Mouse (Mus musculus) brain, adult 2 months (tissue): Measurements from ENCODE around the gene Gng8.

ENCODE experiments used
- DNase-seq: peaks from one replicate; pipeline ENCODE4 v3.0.0; 2011; ENCODE audit warnings: low read depth, low spot score

Gene Gng8

GRCm38 (mm10) chr7:16876006-16876405 lies 15.6 kb upstream of the Gng8 start:
- DNase-seq = no peak

- DNase-seq = no peak
Observed at GRCm38 (mm10) chr7:16876608-16877007, 15.0 kb upstream of the Gng8 start.

GRCm38 (mm10) chr7:16877717-16878116 lies 13.9 kb upstream of the Gng8 start:
- DNase-seq = no peak

GRCm38 (mm10) chr7:16879796-16880547 lies 11.6 kb upstream of the Gng8 start:
- DNase-seq = peak; percentile 83

GRCm38 (mm10) chr7:16880615-16881014 lies 11.0 kb upstream of the Gng8 start:
- DNase-seq = no peak

GRCm38 (mm10) chr7:16883162-16883561 lies 8.4 kb upstream of the Gng8 start:
- DNase-seq = no peak

- no peak for DNase-seq
Observed at GRCm38 (mm10) chr7:16884334-16884733, 7.3 kb upstream of the Gng8 start.

GRCm38 (mm10) chr7:16885271-16885776 lies 6.3 kb upstream of the Gng8 start:
- DNase-seq = no peak

- no peak for DNase-seq
Observed at GRCm38 (mm10) chr7:16885905-16886304, 5.7 kb upstream of the Gng8 start.

GRCm38 (mm10) chr7:16890536-16890935 lies 1.1 kb upstream of the Gng8 start:
- DNase-seq = no peak

- peak; percentile 54 for DNase-seq
Observed at GRCm38 (mm10) chr7:16890944-16891343, 642 bp upstream of the Gng8 start.

- DNase-seq = no peak
Observed at GRCm38 (mm10) chr7:16892352-16892730, 755 bp downstream of the Gng8 start.

GRCm38 (mm10) chr7:16893612-16894011 lies 2.0 kb downstream of the Gng8 start:
- DNase-seq = no peak

- no peak for DNase-seq
Observed at GRCm38 (mm10) chr7:16894279-16894678, 2.7 kb downstream of the Gng8 start.

- DNase-seq = peak; percentile 90
Observed at GRCm38 (mm10) chr7:16895000-16895399, 3.4 kb downstream of the Gng8 start.

- DNase-seq = no peak
Observed at GRCm38 (mm10) chr7:16895511-16895910, 3.9 kb downstream of the Gng8 start.

- no peak for DNase-seq
Observed at GRCm38 (mm10) chr7:16900526-16900925, 8.9 kb downstream of the Gng8 start.

- no peak for DNase-seq
Observed at GRCm38 (mm10) chr7:16903439-16903955, 11.9 kb downstream of the Gng8 start.

- no peak for DNase-seq
Observed at GRCm38 (mm10) chr7:16904120-16904675, 12.6 kb downstream of the Gng8 start.

- no peak for DNase-seq
Observed at GRCm38 (mm10) chr7:16905491-16906021, 14.0 kb downstream of the Gng8 start.

- no peak for DNase-seq
Observed at GRCm38 (mm10) chr7:16906281-16906680, 14.7 kb downstream of the Gng8 start, which contains the start of gene Ptgir. Gene Ptgir, plus strand, starts transcription at chr7:16906490.

- no peak for DNase-seq
Observed at GRCm38 (mm10) chr7:16906889-16907559, 15.4 kb downstream of the Gng8 start.
